Comparison of ENCODE assay signal across 2 mouse cellular contexts in the genomic region with DNA sequence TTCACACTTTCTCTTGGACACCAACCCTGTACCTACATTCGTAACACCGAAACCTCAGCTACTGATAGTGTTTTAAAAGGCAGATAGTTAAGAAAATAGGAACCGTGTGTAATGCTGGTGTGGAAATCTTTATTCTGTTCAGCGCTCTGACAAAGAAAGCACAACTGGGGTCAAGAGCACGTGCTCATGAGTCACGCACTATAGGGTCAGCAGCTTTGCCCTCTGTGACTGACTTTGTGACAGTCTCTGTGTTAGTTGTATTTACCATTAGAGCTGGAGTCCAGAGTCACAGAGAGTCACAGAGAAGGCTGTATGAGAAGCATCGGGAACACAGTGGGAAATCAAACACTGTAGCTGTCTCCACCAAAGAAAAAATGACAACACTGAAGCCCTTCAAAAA.
TF ChIP-seq lines count a peak whose summit lies in the region.

No protein-coding gene starts in this region.

TF ChIP-seq in C2C12, 6 proteins besides CTCF, POLR2A, EP300 and RAD21 (continued from another document):
- peak; percentile 93 for TF ChIP-seq MAX (IDR thresholded peaks at IDR 0.05)
- TF ChIP-seq CEBPB (IDR thresholded peaks at IDR 0.05; ENCODE audit: low read depth), result no peak
- peak; percentile 92 for TF ChIP-seq USF1 (IDR thresholded peaks at IDR 0.05; ENCODE audit: low read depth)
- peak; percentile 8 for TF ChIP-seq FOSL1 (IDR thresholded peaks at IDR 0.05; ENCODE audit: insufficient read depth, low read length, poor library complexity, severe bottlenecking)
- TF ChIP-seq MYOG (IDR thresholded peaks at IDR 0.05; ENCODE audit: control insufficient read depth, extremely low read depth, insufficient read length), result no peak
TF ChIP-seq in C2C12: peak in this region for 4.

TF ChIP-seq in myocyte, 11 proteins besides CTCF, POLR2A, EP300 and RAD21 (continued from another document):
- TF ChIP-seq TCF3 (IDR thresholded peaks at IDR 0.05; ENCODE audit: insufficient read length, low read depth) (no peak), USF1 (IDR thresholded peaks at IDR 0.05; ENCODE audit: low read depth) (peak; percentile 72), E2F4 (IDR thresholded peaks at IDR 0.05; ENCODE audit: insufficient read depth) (no peak), TCF12 (IDR thresholded peaks at IDR 0.05; ENCODE audit: insufficient read depth, poor library complexity, severe bottlenecking) (no peak)
